Mouse (Mus musculus): ENCODE measurements around the gene Tcl1b5. TPM values are rescaled to one million over a fixed set of nuclear protein-coding genes. Genes with fewer than 3 reads are reported as not detected.
"Not testable (repeated sequence)": the region's sequence is repeated elsewhere in the genome, so short reads cannot be mapped to it uniquely, and the experiment has no call there.

The Tcl1b5 gene
- polyA plus RNA-seq, 1 experiment from 2014 or later, result not detected

DNA sequence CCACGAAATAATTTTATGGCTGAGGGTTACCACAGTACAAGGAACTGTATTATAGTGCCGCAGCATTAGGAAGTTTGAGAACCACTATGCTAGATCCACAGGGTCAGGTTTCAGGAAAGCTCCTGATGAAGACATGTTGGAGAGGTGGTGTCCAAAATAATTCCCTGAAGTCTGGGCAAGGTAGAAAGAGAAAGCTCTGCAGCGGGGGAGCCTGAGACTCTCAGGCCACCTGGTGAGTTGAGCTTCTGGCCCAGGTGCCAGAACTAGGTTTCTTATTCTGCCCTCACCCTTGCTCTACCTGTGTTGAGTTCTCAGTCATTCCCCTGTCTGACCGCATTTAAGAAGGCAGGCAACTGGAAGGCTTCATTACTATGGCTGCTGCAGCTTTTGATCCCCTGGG is 16.8 kb upstream of the Tcl1b5 start, which contains the start of gene Tcl1b1:
Tcl1b1 (plus strand) TSS at position 301 of the 400 bp plus-strand sequence.
- 72% methylated on average over 4 of the region's 4 CpGs for WGBS
- no peak within 1 kb of the TSS for H3K4me2 ChIP-seq
- no peak within 1 kb of the TSS for H3K9ac ChIP-seq (replicated peaks)
- no peaks in the 10 kb centered on the region for H3K36me3 ChIP-seq
- no peak within 1 kb of the TSS for H3K27ac ChIP-seq
- ATAC-seq (ENCODE audit: insufficient number of reproducible peaks, insufficient read depth, low FRiP score, low TSS enrichment, low read depth), result no peak
- H3K4me3 ChIP-seq (replicated peaks), result no peak within 1 kb of the TSS
- H3K9me3 ChIP-seq, result no peaks in the 10 kb centered on the region
- H3K4me1 ChIP-seq (replicated peaks), result no peaks in the 10 kb centered on the region
- H3K27me3 ChIP-seq, result no peaks in the 10 kb centered on the region

DNA sequence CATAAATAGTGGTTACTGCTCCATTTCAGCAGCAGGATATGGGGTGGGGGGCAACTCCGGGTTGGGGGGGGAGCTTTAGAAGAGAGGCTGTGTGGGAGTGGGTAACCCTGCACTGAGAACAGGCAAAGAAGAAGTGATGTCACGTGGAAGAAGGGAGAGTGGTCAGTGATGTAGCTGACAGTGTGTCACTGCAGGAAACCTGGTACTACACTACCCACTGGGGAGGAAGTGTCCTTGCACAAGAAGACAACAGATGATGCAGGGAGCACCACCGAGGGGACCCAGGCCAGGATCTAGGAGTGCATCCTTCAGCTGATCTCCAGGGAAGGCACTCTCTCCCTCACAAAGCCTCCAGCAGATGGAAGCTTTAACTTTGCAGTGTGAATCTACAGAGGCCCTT is 9.4 kb upstream of the Tcl1b5 start:
- ATAC-seq (ENCODE audit: insufficient number of reproducible peaks, insufficient read depth, low FRiP score, low TSS enrichment, low read depth), result no peak
- 65% methylated on average over 3 of the region's 3 CpGs for WGBS

DNA sequence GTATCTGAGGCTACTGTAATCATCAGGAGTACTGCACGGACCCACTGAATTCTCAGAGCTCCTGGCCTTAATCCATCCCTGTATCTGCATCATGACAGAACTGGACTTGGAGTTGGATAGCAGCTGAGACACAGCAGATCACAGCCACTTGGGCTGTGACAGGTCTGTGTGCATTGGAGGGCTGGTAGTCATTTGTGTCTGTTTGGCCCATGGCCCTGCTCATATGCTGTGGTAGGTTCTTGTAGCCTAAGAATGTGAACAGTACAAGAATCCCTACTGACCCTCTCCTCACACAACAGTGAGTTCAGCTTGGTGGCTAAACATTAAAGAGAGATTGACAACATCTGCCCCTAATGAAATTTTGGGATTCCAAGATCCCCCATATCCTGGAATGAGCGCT is 2.8 kb upstream of the Tcl1b5 start:
- Histone ChIP-seq H3K4me1 (replicated peaks) (no peaks in the 10 kb centered on the region), H3K36me3 (no peaks in the 10 kb centered on the region), H3K9ac (replicated peaks) (no peak overlapping the region), H3K9me3 (no peaks in the 10 kb centered on the region), H3K4me2 (no peak overlapping the region), H3K4me3 (replicated peaks) (no peak overlapping the region), H3K27me3 (no peaks in the 10 kb centered on the region), H3K27ac (no peak overlapping the region)
- 70% methylated on average over 2 of the region's 2 CpGs for WGBS
- ATAC-seq (ENCODE audit: insufficient number of reproducible peaks, insufficient read depth, low FRiP score, low TSS enrichment, low read depth), result no peak

More for the DNA sequence above, 9.4 kb upstream of the Tcl1b5 start:
- Histone ChIP-seq H3K27me3 (no peaks in the 10 kb centered on the region), H3K9me3 (no peaks in the 10 kb centered on the region), H3K4me1 (replicated peaks) (no peaks in the 10 kb centered on the region), H3K4me2 (no peak overlapping the region), H3K36me3 (no peaks in the 10 kb centered on the region), H3K4me3 (replicated peaks) (no peak overlapping the region), H3K9ac (replicated peaks) (no peak overlapping the region), H3K27ac (no peak overlapping the region)

DNA sequence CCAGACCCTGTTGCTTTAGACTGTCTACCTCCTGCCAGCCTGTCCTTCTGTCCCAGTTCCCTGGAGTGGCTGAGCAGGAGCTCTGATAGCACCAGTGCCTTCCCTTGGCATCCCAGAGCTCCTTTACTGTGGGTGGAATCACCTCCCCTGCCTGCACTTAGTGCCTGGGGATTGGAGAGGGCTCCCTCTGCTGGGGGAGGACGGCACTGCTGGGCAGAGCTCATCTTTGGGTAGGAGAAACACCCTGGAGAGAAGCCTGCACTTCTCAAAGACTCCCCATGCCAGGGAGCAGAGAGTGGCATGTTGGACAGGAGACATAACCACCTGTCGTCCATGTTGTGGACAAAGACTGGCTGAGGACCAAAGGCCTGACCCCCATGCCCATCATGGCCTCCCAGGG is 1.8 kb upstream of the Tcl1b5 start:
- not testable (repeated sequence) for H3K36me3 ChIP-seq; H3K4me2 ChIP-seq; ATAC-seq (ENCODE audit: insufficient number of reproducible peaks, insufficient read depth, low FRiP score, low TSS enrichment, low read depth); H3K4me3 ChIP-seq (replicated peaks); H3K27me3 ChIP-seq; H3K27ac ChIP-seq; H3K4me1 ChIP-seq (replicated peaks); H3K9me3 ChIP-seq; H3K9ac ChIP-seq (replicated peaks)
- WGBS, result 30% methylated on average over 2 of the region's 2 CpGs

DNA sequence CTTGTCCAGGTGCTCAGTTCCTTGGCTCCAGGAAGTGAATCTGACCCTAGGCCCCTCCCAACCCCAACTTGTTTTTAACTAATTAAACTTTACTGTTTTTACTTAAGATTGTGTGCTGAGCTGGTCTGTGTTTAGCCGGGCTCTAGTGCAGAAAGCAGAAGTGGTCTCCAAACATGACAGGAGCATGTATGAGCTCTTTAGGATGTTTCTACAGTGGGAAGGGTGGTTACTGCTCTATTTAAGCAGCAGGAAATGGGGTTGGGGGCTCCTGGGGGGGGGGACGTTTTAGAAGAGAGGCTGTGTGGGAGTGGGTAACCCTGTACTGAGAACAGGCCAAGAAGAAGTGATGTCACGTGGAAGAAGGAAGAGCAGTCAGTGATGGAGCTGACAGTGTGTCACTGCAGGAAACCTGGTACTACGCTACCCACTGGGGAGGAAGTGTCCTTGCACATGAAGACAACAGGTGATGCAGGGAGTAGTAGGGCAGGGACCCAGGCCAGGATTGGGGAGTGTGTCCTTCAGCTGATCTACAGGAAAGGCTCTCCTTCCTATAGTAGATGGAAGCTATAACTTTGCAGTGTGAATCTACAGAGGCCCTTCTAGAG is 5.0 kb downstream of the Tcl1b5 start:
- not testable (repeated sequence) for H3K4me2 ChIP-seq; H3K4me3 ChIP-seq (replicated peaks); H3K9me3 ChIP-seq; H3K36me3 ChIP-seq; H3K9ac ChIP-seq (replicated peaks); H3K27me3 ChIP-seq; H3K27ac ChIP-seq; ATAC-seq (ENCODE audit: insufficient number of reproducible peaks, insufficient read depth, low FRiP score, low TSS enrichment, low read depth); H3K4me1 ChIP-seq (replicated peaks)
- WGBS, result 74% methylated on average over 4 of the region's 4 CpGs

DNA sequence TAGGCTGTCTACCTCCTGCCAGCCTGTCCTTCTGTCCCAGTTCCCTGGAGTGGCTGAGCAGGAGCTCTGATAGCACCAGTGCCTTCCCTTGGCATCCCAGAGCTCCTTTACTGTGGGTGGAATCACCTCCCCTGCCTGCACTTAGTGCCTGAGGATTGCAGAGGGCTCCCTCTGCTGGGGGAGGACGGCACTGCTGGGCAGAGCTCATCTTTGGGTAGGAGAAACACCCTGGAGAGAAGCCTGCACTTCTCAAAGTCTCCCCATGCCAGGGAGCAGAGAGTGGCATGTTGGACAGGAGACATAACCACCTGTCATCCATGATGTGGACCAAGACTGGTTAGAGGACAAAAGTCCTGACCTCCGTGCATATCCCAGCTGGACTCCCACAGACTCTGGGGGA is 12.8 kb downstream of the Tcl1b5 start:
- H3K4me1 ChIP-seq (replicated peaks); H3K27me3 ChIP-seq; H3K9me3 ChIP-seq; H3K27ac ChIP-seq; H3K4me2 ChIP-seq; H3K4me3 ChIP-seq (replicated peaks); H3K9ac ChIP-seq (replicated peaks); ATAC-seq (ENCODE audit: insufficient number of reproducible peaks, insufficient read depth, low FRiP score, low TSS enrichment, low read depth); H3K36me3 ChIP-seq: not testable (repeated sequence)
- WGBS, result 48% methylated on average over 2 of the region's 2 CpGs

DNA sequence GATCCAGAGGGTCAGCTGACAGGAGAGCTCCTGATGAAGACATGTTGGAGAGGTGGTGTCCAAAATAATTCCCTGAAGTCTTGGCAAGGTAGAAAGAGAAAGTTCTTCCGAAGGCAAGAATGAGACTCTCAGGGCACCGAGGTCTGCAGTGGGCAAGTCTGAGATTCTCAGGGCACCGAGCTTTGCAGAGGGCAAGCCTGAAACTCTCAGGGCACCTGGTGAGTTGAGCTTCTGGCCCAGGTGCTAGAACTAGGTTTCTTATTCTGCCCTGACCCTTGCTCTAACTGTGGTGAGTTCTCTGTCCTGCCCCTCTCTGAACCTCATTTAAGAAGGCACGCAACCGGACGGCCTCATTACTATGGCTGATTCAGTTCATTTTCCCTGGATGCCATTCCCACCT is 14.6 kb downstream of the Tcl1b5 start, which contains the start of gene Tcl1b3:
Tcl1b3 (plus strand) TSS at position 301 of the 400 bp plus-strand sequence.
- H3K4me1 ChIP-seq (replicated peaks), result not testable (repeated sequence)

DNA sequence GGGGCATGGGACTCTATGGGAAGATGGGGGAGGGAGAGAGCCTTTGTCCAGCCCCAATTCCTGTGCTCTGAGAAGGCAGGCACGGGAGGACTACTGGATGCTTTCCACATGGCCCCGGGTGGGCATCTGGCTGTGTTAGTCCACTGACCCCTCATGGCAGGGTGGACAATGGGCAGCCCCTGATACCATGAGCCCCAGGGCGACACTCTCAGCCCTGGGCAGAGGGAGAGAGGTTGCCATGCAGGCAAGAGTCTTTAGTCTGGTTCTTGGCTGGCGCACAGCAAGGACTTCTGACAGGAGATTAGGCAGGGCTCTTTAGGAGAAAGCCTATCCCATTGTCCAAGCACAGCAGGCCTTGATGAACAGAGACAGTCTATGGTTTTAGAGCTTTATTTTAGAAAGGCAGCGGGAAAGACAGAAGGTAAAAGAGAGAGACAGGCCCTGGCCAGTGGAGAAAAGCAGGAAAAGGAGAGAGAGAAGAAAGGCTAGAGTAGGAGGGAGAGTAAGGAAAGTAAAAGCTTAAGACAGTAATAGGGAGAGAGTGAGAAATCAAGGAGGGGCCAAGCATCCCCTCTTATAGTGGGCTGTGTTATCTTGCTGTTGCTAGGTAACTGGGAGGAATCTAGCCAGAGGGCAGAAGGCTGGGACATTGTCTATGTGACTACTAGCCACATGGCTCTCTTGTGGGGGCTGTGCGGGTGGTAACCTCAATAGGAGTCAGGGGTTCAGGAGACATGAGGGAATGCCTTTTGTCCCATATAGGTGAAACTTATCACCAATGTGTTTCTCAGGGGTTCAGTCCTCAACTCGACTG is 23.7 kb downstream of the Tcl1b5 start:
- H3K36me3 ChIP-seq; H3K9me3 ChIP-seq; H3K27ac ChIP-seq; H3K4me2 ChIP-seq; H3K27me3 ChIP-seq; H3K4me1 ChIP-seq (replicated peaks); H3K9ac ChIP-seq (replicated peaks); H3K4me3 ChIP-seq (replicated peaks); ATAC-seq (ENCODE audit: insufficient number of reproducible peaks, insufficient read depth, low FRiP score, low TSS enrichment, low read depth): not testable (repeated sequence)
- 79% methylated on average over 7 of the region's 7 CpGs for WGBS

More for the DNA sequence above, 14.6 kb downstream of the Tcl1b5 start, which contains the start of gene Tcl1b3:
- not testable (repeated sequence) for H3K27me3 ChIP-seq; H3K27ac ChIP-seq; H3K9ac ChIP-seq (replicated peaks); H3K36me3 ChIP-seq; H3K9me3 ChIP-seq; H3K4me2 ChIP-seq; ATAC-seq (ENCODE audit: insufficient number of reproducible peaks, insufficient read depth, low FRiP score, low TSS enrichment, low read depth); H3K4me3 ChIP-seq (replicated peaks)
- 91% methylated on average over 6 of the region's 6 CpGs for WGBS

DNA sequence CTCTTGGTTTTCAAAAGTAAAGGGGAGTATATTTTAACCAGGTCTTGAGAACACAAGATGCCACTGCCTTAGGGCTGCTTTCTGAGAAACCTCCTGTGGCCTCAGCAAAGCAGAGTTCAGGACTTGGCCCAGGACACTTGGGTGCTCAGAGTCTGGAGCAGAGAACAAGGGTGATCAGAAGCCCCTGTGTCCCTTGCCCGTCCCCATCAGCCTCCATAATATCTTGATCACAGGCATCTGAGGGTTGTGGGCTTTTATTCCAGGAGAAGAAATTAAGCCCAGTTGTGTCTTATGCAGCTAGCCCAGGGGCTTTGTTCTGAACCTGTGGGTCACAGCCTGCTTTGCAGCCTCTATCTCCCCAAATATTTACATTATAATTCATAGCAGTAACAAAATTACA is 25.5 kb downstream of the Tcl1b5 start, which contains the start of gene Tcl1b4:
Tcl1b4 (plus strand) TSS at position 301 of the 400 bp plus-strand sequence.
- H3K9me3 ChIP-seq, result not testable (repeated sequence)

DNA sequence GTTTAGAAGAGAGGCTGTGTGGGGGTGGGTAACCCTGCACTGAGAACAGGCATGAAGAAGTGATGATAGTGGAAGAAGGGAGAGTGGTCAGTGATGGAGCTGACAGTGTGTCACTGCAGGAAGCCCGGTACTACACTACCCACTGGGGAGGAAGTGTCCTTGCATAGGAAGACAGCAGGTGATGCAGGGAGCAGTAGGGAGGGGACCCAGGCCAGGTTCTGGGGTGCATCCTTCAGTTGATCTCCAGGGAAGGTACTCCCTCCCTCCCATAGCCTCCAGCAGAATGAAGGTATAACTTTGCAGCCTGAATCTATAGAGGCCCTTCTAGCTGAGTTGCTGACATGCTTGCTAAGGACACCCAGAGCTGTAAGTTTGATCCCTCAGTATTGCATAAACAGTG is 30.9 kb downstream of the Tcl1b5 start:
- H3K27me3 ChIP-seq, result no peaks in the 10 kb centered on the region; the same call in 1 of the 2 replicates
- H3K4me1 ChIP-seq (replicated peaks), result peaks cover 11% of the 10 kb centered on the region
- H3K4me3 ChIP-seq (replicated peaks), result no peak overlapping the region
- H3K9ac ChIP-seq (replicated peaks), result no peak overlapping the region
- WGBS, result 63% methylated on average over 1 of the region's 1 CpGs
- no peaks in the 10 kb centered on the region for H3K36me3 ChIP-seq
- H3K4me2 ChIP-seq, result no peak overlapping the region
- H3K27ac ChIP-seq, result no peak overlapping the region
- H3K9me3 ChIP-seq, result no peaks in the 10 kb centered on the region
- ATAC-seq (ENCODE audit: insufficient number of reproducible peaks, insufficient read depth, low FRiP score, low TSS enrichment, low read depth), result no peak

More for the DNA sequence above, 25.5 kb downstream of the Tcl1b5 start, which contains the start of gene Tcl1b4:
- H3K4me1 ChIP-seq (replicated peaks); H3K27me3 ChIP-seq; H3K9ac ChIP-seq (replicated peaks); H3K4me2 ChIP-seq; ATAC-seq (ENCODE audit: insufficient number of reproducible peaks, insufficient read depth, low FRiP score, low TSS enrichment, low read depth); H3K4me3 ChIP-seq (replicated peaks); H3K27ac ChIP-seq; H3K36me3 ChIP-seq: not testable (repeated sequence)
- 82% methylated on average over 1 of the region's 1 CpGs for WGBS

DNA sequence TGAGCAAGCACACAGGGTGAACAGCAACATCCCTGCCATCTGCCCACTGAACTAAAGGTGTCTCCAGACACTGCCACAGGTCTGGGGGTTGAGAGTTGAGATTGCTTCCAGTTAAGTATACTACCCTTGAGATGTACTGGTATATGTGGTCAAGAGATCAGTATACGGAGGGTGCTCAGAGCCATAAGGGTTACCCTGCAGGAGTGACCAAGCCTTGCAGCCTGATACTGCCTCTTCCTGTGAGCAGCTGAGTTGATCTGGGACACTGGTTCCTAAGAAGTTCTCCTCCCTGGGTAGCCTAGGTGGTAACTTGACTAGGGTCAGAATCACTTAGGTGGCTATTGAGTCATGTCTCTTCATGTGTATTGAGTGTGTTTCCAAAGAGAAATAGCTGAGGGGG is 32.3 kb downstream of the Tcl1b5 start:
- Histone ChIP-seq H3K4me2 (no peak overlapping the region), H3K4me3 (replicated peaks) (no peak overlapping the region), H3K4me1 (replicated peaks) (peaks cover 11% of the 10 kb centered on the region), H3K27ac (no peak overlapping the region), H3K9me3 (no peaks in the 10 kb centered on the region), H3K36me3 (no peaks in the 10 kb centered on the region), H3K27me3 (no peaks in the 10 kb centered on the region; the same call in 1 of the 2 replicates), H3K9ac (replicated peaks) (no peak overlapping the region)
- ATAC-seq (ENCODE audit: insufficient number of reproducible peaks, insufficient read depth, low FRiP score, low TSS enrichment, low read depth), result no peak
- 91% methylated on average over 1 of the region's 1 CpGs for WGBS
